Mouse (Mus musculus) heart, embryonic 14.5 days (tissue): ENCODE measurements at regions not wholly inside any gene's neighbourhood (a gene's known extent, or its start where the extent isn't known, plus 50 kb on each side); places are given as distances from the start of the nearest gene placed in this dataset.
A peak's percentile ranks its signal among the peaks of the same experiment; 100 is the strongest.

Experiments
- ATAC-seq: fragments of 200-750 bp; cut with Nextera tagmentation; 2 replicates; pipeline ENCODE4 v1.8.0; 2017; ENCODE audit warnings: low read depth, moderate TSS enrichment; ENCODE audit not compliant: insufficient number of reproducible peaks, insufficient read depth, low FRiP score
- H3K27ac ChIP-seq, 2 experiments: fragments of 200-500 bp in 1 of 2; fragments of 300-500 bp in 1 of 2; sonication (generic) in 1 of 2; replicated peaks in 1 of 2; 2 replicates each; pipeline ENCODE4 v1.5.1; 2012 to 2014; ENCODE audit warnings: low read depth in 2 of 2, low read length in 2 of 2, control low read depth in 1 of 2, mild to moderate bottlenecking in 1 of 2, mixed read lengths in 1 of 2; ENCODE audit not compliant: control insufficient read depth in 1 of 2, insufficient read depth in 1 of 2
- H3K27me3 ChIP-seq: fragments of 300-500 bp; sonication (generic); 2 replicates; pipeline ENCODE4 v1.6.1; 2014; ENCODE audit warnings: mild to moderate bottlenecking, low read length, control low read depth; ENCODE audit not compliant: control insufficient read depth, insufficient read depth
- H3K36me3 ChIP-seq: fragments of 300-500 bp; sonication (generic); 2 replicates; pipeline ENCODE4 v1.6.1; 2014; ENCODE audit warnings: mild to moderate bottlenecking, control low read depth, low read length, mixed read lengths; ENCODE audit not compliant: control insufficient read depth, insufficient read depth
- H3K4me1 ChIP-seq, 2 experiments: fragments of 200-500 bp in 1 of 2; fragments of 300-500 bp in 1 of 2; sonication (generic) in 1 of 2; 2 replicates each; pipeline ENCODE4 v1.6.1; 2012 to 2014; ENCODE audit warnings: low read length in 2 of 2, control low read depth in 1 of 2, mixed read lengths in 1 of 2; ENCODE audit not compliant: control insufficient read depth in 2 of 2, insufficient read depth in 2 of 2
- H3K4me2 ChIP-seq: fragments of 300-500 bp; sonication (generic); 2 replicates; pipeline ENCODE4 v1.6.1; 2014; ENCODE audit warnings: mild to moderate bottlenecking, low read length
- H3K4me3 ChIP-seq, 2 experiments: fragments of 200-500 bp in 1 of 2; fragments of 300-500 bp in 1 of 2; sonication (generic) in 1 of 2; 2 replicates each; pipeline ENCODE4 v1.5.1; 2012 to 2014; ENCODE audit warnings: low read length in 2 of 2, mild to moderate bottlenecking in 2 of 2, control low read depth in 1 of 2, low read depth in 1 of 2, moderate library complexity in 1 of 2; ENCODE audit not compliant: control insufficient read depth in 1 of 2, insufficient read depth in 1 of 2
- H3K9ac ChIP-seq: fragments of 300-500 bp; sonication (generic); 2 replicates; pipeline ENCODE4 v1.6.1; 2014; ENCODE audit warnings: mild to moderate bottlenecking, low read length
- H3K9me3 ChIP-seq: fragments of 300-500 bp; sonication (generic); 2 replicates; pipeline ENCODE4 v1.6.1; 2016; ENCODE audit warnings: low read length, control low read depth; ENCODE audit not compliant: control insufficient read depth
- WGBS: fragments of 180-500 bp; shearing (Covaris S2); extraction: QIAGEN DNeasy Blood & Tissue Kit; methylation state at CpG from one replicate; pipeline ENCODE4 v1.1.7; 2014; 5-methylcytosine and 5-hydroxymethylcytosine counted together

DNA sequence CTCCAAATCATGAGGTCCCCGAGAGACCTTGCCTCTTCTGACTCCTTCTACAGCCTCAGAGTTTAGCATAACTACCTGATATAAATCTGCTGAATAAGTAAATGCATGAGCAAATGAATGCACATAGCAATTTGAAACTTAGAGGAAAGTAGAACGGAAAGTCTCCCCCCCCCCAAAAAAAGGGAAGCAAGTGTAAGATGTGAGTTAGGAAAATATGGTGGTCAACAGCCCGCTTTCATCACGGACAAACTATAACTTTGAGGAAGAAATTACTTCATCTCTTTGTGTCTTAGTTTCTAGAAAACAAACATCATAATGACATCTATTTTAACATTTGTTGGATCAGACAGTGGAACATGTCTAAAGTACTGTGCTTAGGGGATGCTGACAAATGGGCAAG lies 77.4 kb upstream of the Etaa1 start:
- Histone ChIP-seq H3K36me3 (no peaks in the 10 kb centered on the region), H3K9ac (no peak overlapping the region), H3K4me1 (no peaks in the 10 kb centered on the region), H3K9me3 (no peaks in the 10 kb centered on the region), H3K27ac (no peak overlapping the region), H3K4me3 (no peak overlapping the region), H3K27me3 (no peaks in the 10 kb centered on the region), H3K4me2 (no peak overlapping the region)
- 79% methylated on average over 4 of the region's 4 CpGs for WGBS
- no peak for ATAC-seq

DNA sequence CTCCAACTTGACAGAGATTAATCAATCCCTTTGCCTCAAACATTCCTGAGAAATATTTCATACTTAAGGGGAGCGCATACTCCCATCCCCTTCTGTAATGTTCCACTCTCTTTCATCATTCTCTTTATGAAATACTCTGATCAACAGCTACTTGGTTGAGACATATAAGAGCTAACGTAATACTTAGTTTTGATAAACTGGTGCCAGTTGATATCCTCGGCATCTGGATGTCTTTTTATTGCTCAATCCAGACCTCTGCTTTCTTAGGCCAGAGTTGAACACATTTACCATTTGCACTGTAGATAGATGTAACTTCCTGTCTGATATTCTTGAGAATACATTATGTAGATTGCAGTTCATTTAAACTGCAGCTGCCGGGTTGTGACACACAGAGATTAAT lies 68.4 kb upstream of the Etaa1 start:
- H3K9ac ChIP-seq = no peak overlapping the region
- ATAC-seq = no peak
- 80% methylated on average over 4 of the region's 4 CpGs for WGBS

DNA sequence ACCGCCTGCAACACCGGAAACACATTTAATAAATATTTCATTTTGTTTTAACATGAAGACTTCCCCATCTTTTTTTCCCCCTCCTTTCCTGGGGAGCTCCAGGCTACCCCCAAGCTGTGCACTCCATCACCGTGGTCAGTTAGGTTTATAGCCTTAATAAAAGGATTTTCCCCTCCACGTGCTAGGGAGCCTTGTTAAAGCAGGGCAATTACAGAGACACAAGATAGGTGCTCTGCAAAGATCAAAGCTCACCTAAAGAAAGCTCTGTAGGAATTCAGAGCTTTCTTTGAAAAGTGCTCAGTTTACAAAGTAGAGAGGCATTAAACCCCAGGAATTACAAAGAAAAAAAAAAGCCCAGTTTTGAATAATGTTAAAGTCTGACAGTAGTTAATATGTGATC lies 61.6 kb upstream of the Etaa1 start:
- Histone ChIP-seq H3K4me3 (no peak overlapping the region), H3K9me3 (no peaks in the 10 kb centered on the region), H3K36me3 (no peaks in the 10 kb centered on the region), H3K4me1 (peaks cover 3 to 9% of the 10 kb centered on the region in 2 experiments; a peak in 2 of 4 replicates), H3K9ac (no peak overlapping the region), H3K4me2 (no peak overlapping the region), H3K27me3 (no peaks in the 10 kb centered on the region), H3K27ac (no peak overlapping the region)
- no peak for ATAC-seq
- WGBS = 53% methylated on average over 4 of the region's 4 CpGs

More for the DNA sequence above, 68.4 kb upstream of the Etaa1 start:
- no peaks in the 10 kb centered on the region for H3K36me3 ChIP-seq
- no peak overlapping the region for H3K27ac ChIP-seq
- H3K9me3 ChIP-seq = no peaks in the 10 kb centered on the region
- H3K4me2 ChIP-seq = no peak overlapping the region
- no peak overlapping the region for H3K4me3 ChIP-seq
- no peaks in the 10 kb centered on the region for H3K27me3 ChIP-seq
- H3K4me1 ChIP-seq = no peaks in the 10 kb centered on the region

DNA sequence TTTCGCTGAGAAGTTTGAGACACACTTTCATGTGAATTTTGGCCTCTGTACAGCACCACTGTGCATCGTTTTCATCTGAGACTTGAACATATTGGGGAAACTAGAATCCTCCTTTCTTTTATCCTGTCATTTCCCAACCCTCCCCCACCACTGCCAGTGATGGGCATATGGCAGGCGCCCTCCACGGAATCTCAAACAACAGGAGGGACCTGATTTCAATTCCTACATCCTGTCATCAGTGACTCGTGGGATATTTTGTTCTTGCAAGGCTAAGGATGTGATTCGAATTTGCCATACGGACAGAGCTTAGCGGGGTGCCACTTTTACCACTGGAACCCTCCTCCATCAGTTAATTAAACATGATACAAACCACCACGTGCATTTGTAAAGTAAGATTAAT lies 60.9 kb upstream of the Etaa1 start:
- Histone ChIP-seq H3K9me3 (no peaks in the 10 kb centered on the region), H3K27me3 (no peaks in the 10 kb centered on the region), H3K9ac (no peak overlapping the region), H3K4me2 (no peak overlapping the region), H3K4me1 (peaks cover 3 to 9% of the 10 kb centered on the region in 2 experiments; a peak in 2 of 4 replicates), H3K4me3 (no peak overlapping the region), H3K27ac (no peak overlapping the region), H3K36me3 (no peaks in the 10 kb centered on the region)
- WGBS = 34% methylated on average over 9 of the region's 9 CpGs
- ATAC-seq = no peak

DNA sequence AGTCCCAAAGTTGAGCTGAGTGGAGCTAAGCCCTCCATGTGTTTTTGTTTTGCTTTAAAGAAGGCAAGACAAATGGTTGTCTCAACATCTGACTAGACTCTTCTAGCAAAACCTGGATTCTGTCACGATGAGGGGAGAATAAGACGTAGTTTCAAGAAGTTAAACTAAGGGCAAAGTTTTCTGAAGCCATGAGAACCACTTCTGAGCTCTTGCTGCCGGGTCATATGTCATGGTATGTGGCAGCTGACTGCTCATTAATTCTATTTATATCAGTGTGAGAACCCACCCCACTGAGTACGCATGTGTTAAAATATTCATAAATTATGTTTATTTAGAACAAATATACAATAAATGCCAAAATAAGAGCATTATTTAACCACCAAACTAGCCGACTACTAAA lies 58.4 kb upstream of the Etaa1 start:
- H3K9ac ChIP-seq = no peak overlapping the region
- H3K27ac ChIP-seq = no peak overlapping the region
- WGBS = 59% methylated on average over 5 of the region's 5 CpGs
- H3K27me3 ChIP-seq = no peaks in the 10 kb centered on the region
- H3K4me3 ChIP-seq = no peak overlapping the region
- no peaks in the 10 kb centered on the region for H3K9me3 ChIP-seq
- H3K4me1 ChIP-seq = peaks cover 3 to 9% of the 10 kb centered on the region in 2 experiments; a peak in 2 of 4 replicates
- no peaks in the 10 kb centered on the region for H3K36me3 ChIP-seq
- H3K4me2 ChIP-seq = no peak overlapping the region
- no peak for ATAC-seq

DNA sequence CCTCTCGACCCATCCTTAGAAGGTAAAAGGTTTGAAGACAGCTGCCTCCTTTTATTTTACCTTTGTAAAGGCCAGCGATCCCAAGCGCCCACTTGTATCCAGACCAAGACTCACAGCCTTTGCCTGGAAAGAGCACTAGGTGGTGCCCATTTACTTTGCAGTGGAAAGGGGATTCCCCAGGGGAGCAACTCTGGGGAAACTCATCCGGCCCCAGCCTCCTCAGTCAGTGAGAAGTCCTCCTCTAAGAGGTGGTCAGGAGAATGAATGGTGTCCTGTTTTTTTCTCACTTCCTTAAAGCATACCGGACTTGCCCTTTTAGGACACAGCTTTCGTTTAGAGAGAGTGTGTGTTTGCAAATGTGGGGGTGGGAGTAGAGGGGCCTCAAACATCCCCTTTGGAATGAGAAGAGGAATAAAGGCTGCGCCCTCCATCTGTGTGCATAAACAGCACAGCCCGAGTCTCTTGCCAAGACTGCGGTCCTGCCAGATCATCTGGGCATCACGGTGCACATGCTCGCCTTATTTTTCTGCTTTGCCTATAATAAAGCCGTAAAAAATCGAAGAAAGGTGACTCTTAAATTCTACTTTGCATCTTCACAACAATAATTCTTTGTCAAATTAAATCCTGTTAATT lies 57.5 kb upstream of the Etaa1 start:
- H3K4me1 ChIP-seq = peaks cover 3 to 9% of the 10 kb centered on the region in 2 experiments; a peak in 2 of 4 replicates
- H3K36me3 ChIP-seq = no peaks in the 10 kb centered on the region
- no peak overlapping the region for H3K27ac ChIP-seq
- H3K9me3 ChIP-seq = no peaks in the 10 kb centered on the region
- WGBS = 11% methylated on average over 13 of the region's 13 CpGs
- peak overlapping the region; percentile 59 for H3K4me2 ChIP-seq
- no peaks in the 10 kb centered on the region for H3K27me3 ChIP-seq
- H3K4me3 ChIP-seq = peak overlapping the region; percentile 12 to 23; a peak in 3 of 4 replicates
- ATAC-seq = peak; percentile 64
- peak overlapping the region; percentile 48; the same call in 1 of the 2 replicates for H3K9ac ChIP-seq

DNA sequence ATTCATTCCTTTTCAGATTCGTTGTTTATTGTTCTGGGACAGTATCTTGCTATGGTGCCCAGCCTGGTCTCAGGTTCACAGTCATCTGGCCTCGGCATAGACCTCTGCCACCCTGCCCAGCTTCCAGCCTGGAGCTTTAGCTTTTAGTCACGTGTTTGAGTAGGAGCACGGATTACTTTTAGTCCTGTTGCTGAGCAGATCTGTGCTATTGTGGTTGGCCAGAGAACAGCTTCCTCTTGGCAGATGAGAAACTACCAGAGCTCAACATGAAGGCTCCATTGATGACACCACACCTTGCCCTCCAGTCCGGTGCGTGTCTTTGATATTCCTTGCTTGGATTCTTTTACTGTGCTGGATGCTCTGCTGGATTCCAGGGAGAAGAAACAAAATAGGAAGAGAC lies 54.5 kb upstream of the Etaa1 start:
- WGBS = 81% methylated on average over 6 of the region's 6 CpGs
- no peak overlapping the region for H3K27ac ChIP-seq
- peaks cover 3 to 9% of the 10 kb centered on the region in 2 experiments; a peak in 2 of 4 replicates for H3K4me1 ChIP-seq
- H3K36me3 ChIP-seq = no peaks in the 10 kb centered on the region
- no peak overlapping the region for H3K4me2 ChIP-seq
- H3K27me3 ChIP-seq = no peaks in the 10 kb centered on the region
- H3K9me3 ChIP-seq = no peaks in the 10 kb centered on the region
- H3K4me3 ChIP-seq = no peak overlapping the region
- no peak overlapping the region for H3K9ac ChIP-seq
- ATAC-seq = no peak
